23 mouse cellular contexts compared by ENCODE assay signal in the genomic region with DNA sequence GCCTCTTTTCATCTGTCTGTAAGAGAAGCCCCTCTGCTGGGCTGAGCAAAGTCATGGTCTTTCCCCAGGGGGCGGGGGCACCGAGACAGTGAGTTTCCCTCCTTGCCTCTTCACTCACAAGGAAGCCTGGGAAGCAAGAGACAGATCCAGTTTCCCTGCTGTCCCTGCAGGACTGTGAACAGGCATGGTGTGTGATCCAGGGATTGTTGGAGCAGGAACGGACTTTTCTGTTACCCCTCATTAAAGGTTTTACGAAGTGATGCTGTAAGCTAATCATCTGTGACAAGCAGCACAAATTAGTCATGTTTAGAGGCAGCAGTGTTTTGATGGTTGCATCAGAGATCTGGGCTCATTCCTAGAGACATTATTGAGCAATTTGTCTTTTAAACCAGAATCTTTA.
DNase-seq lines count a peak whose midpoint lies in the region; ATAC-seq and TF ChIP-seq lines count a peak whose summit lies in the region.
"Had no signal": no experiment of that assay in that cellular context is flagged by ENCODE, and none has a peak within 500 bp of the region (broad histone marks: within the 10 kb centered on the region; RNA-seq: fewer than 3 reads in every experiment).

No protein-coding gene starts in this region.

- H3K4me3 ChIP-seq in kidney, embryonic 16.5 days (ENCODE audit: low read length), result no peak overlapping the region
- H3K4me3 ChIP-seq: embryonic facial prominence, embryonic 12.5 days; forebrain, embryonic 12.5 days; heart, embryonic 13.5 days; hindbrain, embryonic 12.5 days; lung, embryonic 15.5 days; megakaryocyte, embryonic 14.5 days; neural tube, embryonic 12.5 days had no signal

- WGBS in kidney, embryonic 16.5 days, result 18% methylated on average over 4 of the region's 4 CpGs

- no peak overlapping the region for H3K27ac ChIP-seq in kidney, embryonic 16.5 days (ENCODE audit: low read length)
- H3K27ac ChIP-seq: embryonic facial prominence, embryonic 12.5 days; forebrain, embryonic 12.5 days; heart, embryonic 13.5 days; hindbrain, embryonic 12.5 days; liver, embryonic 14.5 days; lung, embryonic 15.5 days; neural tube, embryonic 12.5 days had no signal

- CTCF ChIA-PET in Patski (lab: Charles Lee), result no interaction called here

- no peaks in the 10 kb centered on the region for H3K36me3 ChIP-seq in kidney, embryonic 16.5 days (ENCODE audit: insufficient read depth, low read length)
- H3K36me3 ChIP-seq: embryonic facial prominence, embryonic 12.5 days; forebrain, embryonic 12.5 days; heart, embryonic 13.5 days; hindbrain, embryonic 12.5 days; lung, embryonic 15.5 days; neural tube, embryonic 12.5 days had no signal

- H3K4me1 ChIP-seq in kidney, embryonic 16.5 days (ENCODE audit: insufficient read depth, low read length), result no peaks in the 10 kb centered on the region
- H3K4me1 ChIP-seq: embryonic facial prominence, embryonic 12.5 days; forebrain, embryonic 12.5 days; heart, embryonic 13.5 days; hindbrain, embryonic 12.5 days; lung, embryonic 15.5 days; megakaryocyte, embryonic 14.5 days; neural tube, embryonic 12.5 days had no signal

- TF ChIP-seq CTCF in Patski (IDR thresholded peaks at IDR 0.05), result no peak

- ATAC-seq in kidney, embryonic 16.5 days (ENCODE audit: low FRiP score, low TSS enrichment), result peak; percentile 65
- ATAC-seq in Patski, result peak; percentile 91
- no peak for ATAC-seq in frontal cortex, adult (ENCODE audit: low TSS enrichment)
- ATAC-seq: intestine, postnatal 0 days had no signal

- in situ Hi-C loops in Patski (cut with MboI; ENCODE audit: low pct_unique_long_range_greater_than_20kb), result no loop called here

- DNase-seq in kidney, postnatal 14 days, result no peak
- DNase-seq in Muller cell, postnatal 12 days (ENCODE audit: inconsistent ontology term), result peak; percentile 66
- peak; percentile 34 for DNase-seq in Patski (ENCODE audit: low read depth, low spot score)
- peak; percentile 13 for DNase-seq in lung, postnatal 36 days
- DNase-seq in cerebellum, postnatal 14 days, result no peak
- DNase-seq: adrenal gland, postnatal 36 days; cerebellum, adult 18-20 months; cerebellum, postnatal 25 days; kidney, postnatal 25 days; midbrain, embryonic 14.5 days; right cerebral cortex, postnatal 4 days; thymus, postnatal 14 days had no signal

- H3K27me3 ChIP-seq in kidney, embryonic 16.5 days (ENCODE audit: insufficient read depth, low read length), result no peaks in the 10 kb centered on the region
- no peaks in the 10 kb centered on the region for H3K27me3 ChIP-seq in Patski
- H3K27me3 ChIP-seq: embryonic facial prominence, embryonic 12.5 days; forebrain, embryonic 12.5 days; heart, embryonic 13.5 days; hindbrain, embryonic 12.5 days; lung, embryonic 15.5 days; neural tube, embryonic 12.5 days had no signal

- no peak overlapping the region for H3K9ac ChIP-seq in kidney, embryonic 16.5 days (replicated peaks; ENCODE audit: low read length)
- H3K9ac ChIP-seq: embryonic facial prominence, embryonic 12.5 days; forebrain, embryonic 12.5 days; heart, embryonic 13.5 days; hindbrain, embryonic 12.5 days; liver, embryonic 14.5 days; lung, embryonic 15.5 days; neural tube, embryonic 12.5 days had no signal

- no peak overlapping the region for H3K4me2 ChIP-seq in kidney, embryonic 16.5 days (replicated peaks; ENCODE audit: low read depth, low read length)
- H3K4me2 ChIP-seq: embryonic facial prominence, embryonic 12.5 days; forebrain, embryonic 12.5 days; heart, embryonic 13.5 days; hindbrain, embryonic 12.5 days; lung, embryonic 15.5 days; neural tube, embryonic 12.5 days had no signal

- no peaks in the 10 kb centered on the region for H3K9me3 ChIP-seq in kidney, embryonic 16.5 days (ENCODE audit: low read length)
- H3K9me3 ChIP-seq: embryonic facial prominence, embryonic 12.5 days; forebrain, embryonic 12.5 days; hindbrain, embryonic 12.5 days; lung, embryonic 15.5 days; neural tube, embryonic 12.5 days had no signal

- POLR2A ChIA-PET in Patski (lab: Charles Lee), result no interaction called here

Comparison
In these comparisons a context has a peak if more than half of its experiments do, and no peak if none do; other contexts are left out.
1. DNase-seq: peak in Muller cell, postnatal 12 days (single experiment), Patski (single experiment) and lung, postnatal 36 days (single experiment); none in kidney, postnatal 14 days (single experiment) and cerebellum, postnatal 14 days (0 of 2).